Mouse (Mus musculus): ENCODE results near the gene Sema3d. TPM values are rescaled to one million over a fixed set of nuclear protein-coding genes. Genes with fewer than 3 reads are reported as not detected.

The Sema3d gene
- not detected in 4 replicates for total RNA-seq (2023; ENCODE audit: inconsistent age)

DNA sequence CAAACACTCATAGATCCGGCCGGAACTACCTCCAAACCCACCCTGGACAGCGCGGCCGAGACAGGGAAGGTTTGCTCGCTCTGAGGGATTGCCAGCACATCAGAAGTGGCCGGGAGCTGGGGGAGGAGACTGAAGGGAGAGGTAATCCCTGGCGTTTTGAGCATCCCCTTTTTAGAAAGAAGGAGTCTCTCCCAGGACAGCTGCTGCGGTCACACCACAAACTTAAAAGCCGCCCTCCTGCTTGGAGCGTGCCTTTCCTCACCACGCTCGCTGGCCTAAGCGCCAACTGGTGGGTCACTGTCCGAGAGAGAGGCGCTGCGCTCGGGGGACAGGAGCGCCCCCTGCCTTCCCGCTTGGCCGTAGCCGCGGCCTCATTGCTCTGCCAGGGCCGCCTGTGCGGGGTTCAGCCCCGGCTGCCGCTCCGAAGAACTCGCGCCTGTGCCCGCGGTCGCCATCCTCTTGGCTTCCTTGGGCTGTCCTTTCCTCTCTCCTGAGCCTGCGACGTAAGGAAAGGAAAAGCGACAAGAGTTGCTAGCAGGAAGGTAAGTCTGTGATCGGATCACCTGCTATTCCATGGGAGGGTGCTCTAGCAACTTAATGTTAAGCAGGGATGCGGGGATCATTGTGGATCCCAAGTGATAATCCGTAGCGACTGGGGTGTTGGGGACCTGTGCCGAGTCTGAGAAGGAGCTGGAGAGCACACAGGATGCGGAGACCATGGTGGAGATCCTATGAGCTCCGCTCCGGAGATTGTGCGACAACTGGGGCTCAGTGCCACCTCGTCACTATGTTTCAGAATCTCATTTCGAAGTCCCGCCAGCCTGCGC lies at the start of gene Sema3d:
Gene Sema3d (plus strand): TSS at position 253 of the 827 bp plus-strand sequence.

All from B cell, adult (primary cell).